Mouse (Mus musculus): ENCODE measurements around the gene Lyzl4. TPM values are rescaled to one million over a fixed set of nuclear protein-coding genes. Genes with fewer than 3 reads are reported as not detected.

Lyzl4 gene
- total and polyA plus RNA-seq, 3 experiments = not detected

DNA sequence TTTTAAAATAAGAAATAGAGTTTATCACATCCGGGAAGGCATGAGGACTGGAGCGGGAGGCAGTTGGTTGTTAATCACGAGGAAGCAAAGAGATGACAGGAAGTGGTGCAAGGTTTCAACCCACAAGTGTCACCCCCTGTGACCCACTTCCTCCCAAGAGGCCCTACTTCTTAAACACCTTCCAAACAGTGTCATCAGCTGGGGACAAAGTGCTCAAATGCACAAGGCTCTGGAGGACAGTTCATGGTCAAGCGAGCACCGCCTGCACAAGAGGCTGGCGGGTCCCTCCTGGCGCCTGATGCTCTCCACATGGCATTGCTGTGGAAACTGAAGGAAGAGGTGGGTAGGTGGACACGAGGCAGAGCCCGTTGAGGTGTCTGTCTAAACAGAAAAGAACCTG lies 33.1 kb upstream of the Lyzl4 start:
- no peaks in the 10 kb centered on the region for H3K9me3 ChIP-seq (replicated peaks; ENCODE audit: low read length)
- DNase-seq (ENCODE audit: extremely low read depth) = peak; percentile 81
- H3K27ac ChIP-seq (ENCODE audit: insufficient read depth, low read depth) = no peak overlapping the region
- no peaks in the 10 kb centered on the region for H3K79me2 ChIP-seq (replicated peaks; ENCODE audit: control insufficient read depth, extremely low read depth, insufficient read depth, poor library complexity, severe bottlenecking)
- TF ChIP-seq SIN3A (IDR thresholded peaks at IDR 0.05; ENCODE audit: low read length) (no peak), TCF12 (IDR thresholded peaks at IDR 0.05; ENCODE audit: low read depth, low read length) (peak; percentile 49; the same call in 1 of the 2 replicates), HCFC1 (IDR thresholded peaks at IDR 0.05; ENCODE audit: low read depth, low read length) (peak; percentile 59), CHD2 (IDR thresholded peaks at IDR 0.05; ENCODE audit: low read length) (no peak), TBP (conservative IDR thresholded peaks at IDR 0.05; ENCODE audit: low read depth, low read length) (peak; percentile 58; the same call in 1 of the 2 replicates), MXI1 (IDR thresholded peaks at IDR 0.05; ENCODE audit: low read depth, low read length) (no peak), EP300 (IDR thresholded peaks at IDR 0.05; ENCODE audit: low read length) (0 out of 2 replicates have a peak, but pooled peaks have one; percentile 47), BHLHE40 (IDR thresholded peaks at IDR 0.05; ENCODE audit: low read depth, low read length) (peak; percentile 59), ETS1 (conservative IDR thresholded peaks at IDR 0.05; ENCODE audit: low read depth, low read length) (peak; percentile 56)
- peaks cover 5% of the 10 kb centered on the region for H3K27me3 ChIP-seq (replicated peaks)
- peaks cover 27 to 81% of the 10 kb centered on the region in 2 experiments for H3K4me1 ChIP-seq (ENCODE audit: control insufficient read depth in 1 of 2, insufficient read depth in 2 of 2)
- in situ Hi-C loops (cut with MboI; ENCODE audit: low pct_ligation_motif_present, low pct_unique_long_range_greater_than_20kb, low sequenced_read_pairs) (no loop called here), dilution Hi-C loops (cut with MboI; ENCODE audit: extremely low pct_ligation_motif_present, extremely low pct_unique_long_range_greater_than_20kb, low sequenced_read_pairs) (no loop called here)
- peak overlapping the region in 1 of 3 experiments; percentile 38 for H3K4me3 ChIP-seq (replicated peaks in 1 of 3; ENCODE audit: low read depth in 2 of 3, low read length in 2 of 3, poor library complexity in 1 of 3)
- H3K36me3 ChIP-seq (replicated peaks in 1 of 2; ENCODE audit: control insufficient read depth in 1 of 2, insufficient read depth in 1 of 2, low read length in 1 of 2) = peaks cover 0 to 14% of the 10 kb centered on the region in 2 experiments
- no peak overlapping the region for H3K9ac ChIP-seq (ENCODE audit: insufficient read depth, low read depth)
- H3K4me2 ChIP-seq (ENCODE audit: insufficient read depth, low read depth, poor library complexity, severe bottlenecking) = 0 out of 2 replicates have a peak overlapping the region, but pooled peaks have one; percentile 1

DNA sequence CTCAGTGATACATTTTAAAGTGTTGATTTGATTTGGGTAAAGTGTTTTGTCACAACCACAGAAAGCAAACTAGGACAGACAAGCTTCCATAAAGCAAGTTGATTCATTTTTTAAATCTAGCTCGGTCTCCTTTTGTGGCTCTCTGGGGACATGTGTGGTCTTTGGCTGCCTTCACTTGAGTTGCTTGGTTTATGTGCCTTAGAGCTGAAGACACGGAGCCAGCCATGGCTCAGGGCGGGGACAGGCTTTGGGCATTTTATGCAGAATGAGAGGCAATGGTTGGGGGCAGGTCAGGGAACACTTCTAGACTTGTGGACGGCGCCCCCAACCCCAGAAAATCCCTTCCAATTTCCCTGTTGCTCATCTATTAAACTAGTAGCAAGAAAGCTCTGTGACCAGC lies 31.8 kb upstream of the Lyzl4 start:
- Histone ChIP-seq H3K4me1 (ENCODE audit: control insufficient read depth in 1 of 2, insufficient read depth in 2 of 2) (peaks cover 29 to 84% of the 10 kb centered on the region in 2 experiments), H3K4me2 (ENCODE audit: insufficient read depth, low read depth, poor library complexity, severe bottlenecking) (0 out of 2 replicates have a peak overlapping the region, but pooled peaks have one; percentile 2), H3K27me3 (replicated peaks) (peaks cover 18% of the 10 kb centered on the region), H3K27ac (ENCODE audit: insufficient read depth, low read depth) (peak overlapping the region; percentile 54; the same call in 1 of the 2 replicates), H3K79me2 (replicated peaks; ENCODE audit: control insufficient read depth, extremely low read depth, insufficient read depth, poor library complexity, severe bottlenecking) (no peaks in the 10 kb centered on the region), H3K9ac (ENCODE audit: insufficient read depth, low read depth) (no peak overlapping the region), H3K36me3 (replicated peaks in 1 of 2; ENCODE audit: control insufficient read depth in 1 of 2, insufficient read depth in 1 of 2, low read length in 1 of 2) (peaks cover 0 to 14% of the 10 kb centered on the region in 2 experiments), H3K4me3 (replicated peaks in 1 of 3; ENCODE audit: low read depth in 2 of 3, low read length in 2 of 3, poor library complexity in 1 of 3) (no peak overlapping the region), H3K9me3 (replicated peaks; ENCODE audit: low read length) (no peaks in the 10 kb centered on the region)
- DNase-seq (ENCODE audit: extremely low read depth) = peak; percentile 29
- no peak for TF ChIP-seq SMC3 (IDR thresholded peaks at IDR 0.05; ENCODE audit: low read depth, low read length)
- no peak for TF ChIP-seq JUND (conservative IDR thresholded peaks at IDR 0.05; ENCODE audit: low read depth, low read length)
- no peak for TF ChIP-seq NELFE (IDR thresholded peaks at IDR 0.05; ENCODE audit: low read depth, low read length)
- no peak for TF ChIP-seq KAT2A (IDR thresholded peaks at IDR 0.05; ENCODE audit: insufficient replicate concordance, low read length)
- no peak for TF ChIP-seq BHLHE40 (IDR thresholded peaks at IDR 0.05; ENCODE audit: low read depth, low read length)
- no peak for TF ChIP-seq E2F4 (IDR thresholded peaks at IDR 0.05; ENCODE audit: insufficient replicate concordance, low read depth, low read length)
- no peak for TF ChIP-seq ZKSCAN1 (IDR thresholded peaks at IDR 0.05; ENCODE audit: borderline replicate concordance, low read depth, low read length)
- TF ChIP-seq PAX5 (IDR thresholded peaks at IDR 0.05; ENCODE audit: low read length) = no peak
- no peak for TF ChIP-seq CHD2 (IDR thresholded peaks at IDR 0.05; ENCODE audit: low read length)
- no peak for TF ChIP-seq USF1 (IDR thresholded peaks at IDR 0.05; ENCODE audit: low read depth, low read length)
- TF ChIP-seq JUN (IDR thresholded peaks at IDR 0.05; ENCODE audit: insufficient read depth, low read depth, low read length) = no peak
- TF ChIP-seq ZNF384 (IDR thresholded peaks at IDR 0.05; ENCODE audit: low read depth, low read length) = no peak
- TF ChIP-seq SIN3A (IDR thresholded peaks at IDR 0.05; ENCODE audit: low read length) = no peak
- TF ChIP-seq MEF2A (IDR thresholded peaks at IDR 0.05; ENCODE audit: borderline replicate concordance, low read depth, low read length) = no peak
- in situ Hi-C loops (cut with MboI; ENCODE audit: low pct_ligation_motif_present, low pct_unique_long_range_greater_than_20kb, low sequenced_read_pairs) (loop anchor here (5.0 kb wide), 1 partner anchor 196 kb away; no protein-coding TSS in a partner anchor), dilution Hi-C loops (cut with MboI; ENCODE audit: extremely low pct_ligation_motif_present, extremely low pct_unique_long_range_greater_than_20kb, low sequenced_read_pairs) (no loop called here)
